Mouse (Mus musculus): Measurements from ENCODE around the gene Aacs. TPM values are rescaled to one million over a fixed set of nuclear protein-coding genes. Genes with fewer than 3 reads are reported as not detected.

The Aacs gene
- polyA plus RNA-seq, 1 experiment from 2014 or later = 17.9 TPM

GRCm38 (mm10) chr5:125545090-125545489 is 69.5 kb downstream of the Aacs start:
- Histone ChIP-seq H3K27me3 (0 out of 2 replicates have a peak, but pooled peaks cover 9% of the 10 kb centered on the region), H3K9me3 (replicated peaks) (no peaks in the 10 kb centered on the region), H3K27ac (no peak overlapping the region), H3K36me3 (no peaks in the 10 kb centered on the region), H3K4me3 (replicated peaks) (no peak overlapping the region), H3K4me1 (replicated peaks) (no peaks in the 10 kb centered on the region), H3K9ac (no peak overlapping the region), H3K4me2 (no peak overlapping the region)
- 77% methylated on average over 2 of the region's 2 CpGs for WGBS (ENCODE audit: insufficient replicate concordance)
- no peak for DNase-seq
- ATAC-seq (ENCODE audit: low read depth) = no peak

- H3K27ac ChIP-seq = no peak overlapping the region
- no peaks in the 10 kb centered on the region for H3K9me3 ChIP-seq (replicated peaks)
- DNase-seq (no peak), ATAC-seq (ENCODE audit: low read depth) (no peak)
- 0 out of 2 replicates have a peak, but pooled peaks cover 9% of the 10 kb centered on the region for H3K27me3 ChIP-seq
- H3K4me1 ChIP-seq (replicated peaks) = no peaks in the 10 kb centered on the region
- H3K4me3 ChIP-seq (replicated peaks) = no peak overlapping the region
- no peaks in the 10 kb centered on the region for H3K36me3 ChIP-seq
- no peak overlapping the region for H3K9ac ChIP-seq
- no peak overlapping the region for H3K4me2 ChIP-seq
- 28% methylated on average over 13 of the region's 13 CpGs for WGBS (ENCODE audit: insufficient replicate concordance)
Observed at GRCm38 (mm10) chr5:125546293-125546692, 70.7 kb downstream of the Aacs start.

GRCm38 (mm10) chr5:125549750-125550489 is 74.3 kb downstream of the Aacs start:
- H3K4me2 ChIP-seq = no peak overlapping the region
- H3K9me3 ChIP-seq (replicated peaks) = no peaks in the 10 kb centered on the region
- no peaks in the 10 kb centered on the region for H3K36me3 ChIP-seq
- no peak overlapping the region for H3K27ac ChIP-seq
- no peak overlapping the region for H3K9ac ChIP-seq
- no peak for DNase-seq
- 35% methylated on average over 11 of the region's 11 CpGs for WGBS (ENCODE audit: insufficient replicate concordance)
- H3K4me1 ChIP-seq (replicated peaks) = no peaks in the 10 kb centered on the region
- no peak for ATAC-seq (ENCODE audit: low read depth)
- no peak overlapping the region for H3K4me3 ChIP-seq (replicated peaks)
- 0 out of 2 replicates have a peak, but pooled peaks cover 9% of the 10 kb centered on the region for H3K27me3 ChIP-seq

GRCm38 (mm10) chr5:125555732-125556131 is 80.1 kb downstream of the Aacs start:
- no peaks in the 10 kb centered on the region for H3K36me3 ChIP-seq
- DNase-seq = no peak
- no peaks in the 10 kb centered on the region for H3K9me3 ChIP-seq (replicated peaks)

GRCm38 (mm10) chr5:125563492-125563891 is 87.9 kb downstream of the Aacs start:
- H3K27ac ChIP-seq = no peak overlapping the region
- no peak overlapping the region for H3K9ac ChIP-seq

More at GRCm38 (mm10) chr5:125555732-125556131, 80.1 kb downstream of the Aacs start:
- no peak for ATAC-seq (ENCODE audit: low read depth)
- H3K27me3 ChIP-seq = no peaks in the 10 kb centered on the region
- no peak overlapping the region for H3K4me2 ChIP-seq
- no peaks in the 10 kb centered on the region for H3K4me1 ChIP-seq (replicated peaks)
- H3K9ac ChIP-seq = no peak overlapping the region
- H3K4me3 ChIP-seq (replicated peaks) = no peak overlapping the region
- WGBS (ENCODE audit: insufficient replicate concordance) = 57% methylated on average over 5 of the region's 5 CpGs
- H3K27ac ChIP-seq = no peak overlapping the region

GRCm38 (mm10) chr5:125565725-125566124 is 90.1 kb downstream of the Aacs start:
- no peak for DNase-seq
- ATAC-seq (ENCODE audit: low read depth) = no peak
- WGBS (ENCODE audit: insufficient replicate concordance) = 71% methylated on average over 11 of the region's 11 CpGs

More at GRCm38 (mm10) chr5:125563492-125563891, 87.9 kb downstream of the Aacs start:
- no peak overlapping the region for H3K4me3 ChIP-seq (replicated peaks)
- no peak for DNase-seq
- WGBS (ENCODE audit: insufficient replicate concordance) = 48% methylated on average over 6 of the region's 6 CpGs
- H3K9me3 ChIP-seq (replicated peaks) = peaks cover 4% of the 10 kb centered on the region
- no peaks in the 10 kb centered on the region for H3K27me3 ChIP-seq
- ATAC-seq (ENCODE audit: low read depth) = no peak
- H3K4me2 ChIP-seq = no peak overlapping the region
- no peaks in the 10 kb centered on the region for H3K36me3 ChIP-seq
- no peaks in the 10 kb centered on the region for H3K4me1 ChIP-seq (replicated peaks)

More at GRCm38 (mm10) chr5:125565725-125566124, 90.1 kb downstream of the Aacs start:
- Histone ChIP-seq H3K27ac (no peak overlapping the region), H3K9me3 (replicated peaks) (peaks cover 4% of the 10 kb centered on the region), H3K4me2 (no peak overlapping the region), H3K9ac (no peak overlapping the region), H3K36me3 (no peaks in the 10 kb centered on the region), H3K27me3 (no peaks in the 10 kb centered on the region), H3K4me3 (replicated peaks) (no peak overlapping the region), H3K4me1 (replicated peaks) (no peaks in the 10 kb centered on the region)

Small RNA genes within 50 kb of the gene (microRNA-seq; reads per million reads assigned to microRNA genes)
- gene Gm27551 = not detected

Other genes starting within 250 kb of the Aacs start
- gene Scarb1, start 134.7 kb upstream of the Aacs start, polyA plus RNA-seq (2015; fragmentation: Nextera tagmentation; extraction: Ambion mirVana) = 66.1 and 76.3 TPM in 2 replicates
- gene Gm10382, start 86.5 kb upstream of the Aacs start, polyA plus RNA-seq (2015; fragmentation: Nextera tagmentation; extraction: Ambion mirVana) = 0.10 and 0.21 TPM in 2 replicates
- gene Ubc, start 85.6 kb upstream of the Aacs start, polyA plus RNA-seq (2015; fragmentation: Nextera tagmentation; extraction: Ambion mirVana) = 517 and 564 TPM in 2 replicates
- 5.8 and 6.2 TPM in 2 replicates for gene Dhx37, start 41.7 kb upstream of the Aacs start, polyA plus RNA-seq (2015; fragmentation: Nextera tagmentation; extraction: Ambion mirVana)
- 30.7 and 31.8 TPM in 2 replicates for gene Bri3bp, start 34.2 kb upstream of the Aacs start, polyA plus RNA-seq (2015; fragmentation: Nextera tagmentation; extraction: Ambion mirVana)
- 0.14 TPM in 1 of 2 replicates, not detected in the other for gene Tmem132b, start 56.0 kb downstream of the Aacs start, polyA plus RNA-seq (2015; fragmentation: Nextera tagmentation; extraction: Ambion mirVana)